Mouse (Mus musculus) intestine, postnatal 0 days (tissue): ENCODE measurements around the gene Exoc3l. TPM values are rescaled to one million over a fixed set of nuclear protein-coding genes. Genes with fewer than 3 reads are reported as not detected.

Source experiments
- ATAC-seq: fragments of 200-750 bp; cut with Nextera tagmentation; 2 replicates; pipeline ENCODE4 v1.8.0; 2017; ENCODE audit warnings: mild to moderate bottlenecking, moderate TSS enrichment, moderate library complexity
- H3K27ac ChIP-seq: fragments of 300-500 bp; sonication (generic); 2 replicates; pipeline ENCODE4 v1.5.1; 2014; ENCODE audit warnings: mild to moderate bottlenecking, low read depth, low read length, moderate library complexity
- H3K27me3 ChIP-seq: fragments of 300-500 bp; sonication (generic); replicated peaks from 2 replicates; pipeline ENCODE4 v1.6.1; 2014; ENCODE audit warnings: low read length, mixed read lengths; ENCODE audit not compliant: control insufficient read depth, insufficient read depth
- H3K36me3 ChIP-seq: fragments of 300-500 bp; sonication (generic); 2 replicates; pipeline ENCODE4 v1.6.1; 2014; ENCODE audit warnings: mild to moderate bottlenecking, moderate library complexity; ENCODE audit not compliant: control insufficient read depth, insufficient read depth
- H3K4me1 ChIP-seq: fragments of 300-500 bp; sonication (generic); replicated peaks from 2 replicates; pipeline ENCODE4 v1.6.1; 2014; ENCODE audit warnings: antibody characterized with exemption, low read length, mixed read lengths; ENCODE audit not compliant: control insufficient read depth, insufficient read depth
- H3K4me2 ChIP-seq: fragments of 300-500 bp; sonication (generic); replicated peaks from 2 replicates; pipeline ENCODE4 v1.6.1; 2014; ENCODE audit warnings: low read depth, mild to moderate bottlenecking, moderate library complexity
- H3K4me3 ChIP-seq: fragments of 300-500 bp; sonication (generic); 2 replicates; pipeline ENCODE4 v1.5.1; 2014; ENCODE audit warnings: low read depth, low read length
- H3K9ac ChIP-seq: fragments of 300-500 bp; sonication (generic); 2 replicates; pipeline ENCODE4 v1.6.1; 2014; ENCODE audit warnings: mild to moderate bottlenecking, low read depth, low read length
- H3K9me3 ChIP-seq: fragments of 300-500 bp; sonication (generic); 2 replicates; pipeline ENCODE4 v1.6.1; 2016; ENCODE audit warnings: mixed run types; ENCODE audit not compliant: control insufficient read depth
- CTCF ChIP-seq: sonication (generic); IDR thresholded peaks from 2 replicates; pipeline ENCODE4 v1.5.1; 2016; ENCODE audit warnings: low read depth, mild to moderate bottlenecking, control low read depth, antibody characterized with exemption, moderate library complexity
- WGBS: fragments of 180-500 bp; shearing (Covaris S2); extraction: QIAGEN DNeasy Blood & Tissue Kit; methylation state at CpG from one replicate; pipeline ENCODE4 v1.1.7; 2014; 5-methylcytosine and 5-hydroxymethylcytosine counted together
- polyA plus RNA-seq: library from polyadenylated mRNA; unstranded; fragments of >200 nt; fragmentation: Nextera tagmentation; extraction: Ambion mirVana; gene quantifications from 2 replicates; pipeline ENCODE4 v1.2.1, GENCODE M21; 2015

Exoc3l gene
- polyA plus RNA-seq, 1 experiment from 2014 or later = 2.5 TPM

DNA sequence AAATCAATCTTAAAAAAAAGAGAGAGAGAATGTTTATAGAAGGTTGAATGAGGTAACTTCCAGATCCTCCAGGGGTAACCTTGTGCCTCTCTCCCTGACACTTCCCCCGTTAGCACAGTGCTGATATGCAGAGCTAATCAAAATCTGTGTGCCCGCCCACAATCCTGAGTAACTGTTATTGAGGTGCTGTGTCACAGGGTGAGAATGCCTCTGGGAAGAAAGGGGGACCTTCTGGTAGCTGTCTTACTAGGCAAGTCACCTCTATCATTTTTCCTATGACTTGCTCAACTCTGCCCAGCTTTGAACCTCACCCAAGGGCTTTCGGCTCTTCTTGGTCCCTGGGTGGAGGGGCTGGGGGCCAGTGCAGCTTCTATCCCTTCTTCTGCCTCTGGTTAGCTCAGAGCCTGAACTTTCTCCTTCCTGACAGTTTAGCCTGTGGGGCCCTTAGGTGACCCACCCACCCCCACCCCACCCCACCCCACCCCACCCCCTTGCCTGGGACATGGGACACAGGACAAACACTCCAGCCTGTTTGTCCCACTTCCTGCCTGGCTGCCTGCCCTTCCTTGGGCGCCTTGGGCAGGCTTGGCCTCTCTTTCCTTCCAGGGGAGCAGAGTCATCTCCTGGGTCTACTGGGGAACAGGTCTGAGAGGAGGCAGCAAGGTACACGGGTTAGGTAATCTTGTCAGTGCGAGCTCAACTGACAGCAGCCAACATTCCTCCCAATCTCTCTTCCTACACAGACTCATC lies 44.2 kb upstream of the Exoc3l start:
- Histone ChIP-seq H3K4me1 (peaks cover 10% of the 10 kb centered on the region), H3K36me3 (peaks cover 34% of the 10 kb centered on the region), H3K27ac (0 out of 2 replicates have a peak overlapping the region, but pooled peaks have one; percentile 28), H3K9me3 (no peaks in the 10 kb centered on the region), H3K27me3 (no peaks in the 10 kb centered on the region), H3K4me3 (no peak overlapping the region), H3K4me2 (peak overlapping the region; percentile 6; the same call in 1 of the 2 replicates), H3K9ac (no peak overlapping the region)
- peak; percentile 54 for ATAC-seq
- WGBS = 35% methylated on average over 6 of the region's 6 CpGs
- TF ChIP-seq CTCF = no peak

DNA sequence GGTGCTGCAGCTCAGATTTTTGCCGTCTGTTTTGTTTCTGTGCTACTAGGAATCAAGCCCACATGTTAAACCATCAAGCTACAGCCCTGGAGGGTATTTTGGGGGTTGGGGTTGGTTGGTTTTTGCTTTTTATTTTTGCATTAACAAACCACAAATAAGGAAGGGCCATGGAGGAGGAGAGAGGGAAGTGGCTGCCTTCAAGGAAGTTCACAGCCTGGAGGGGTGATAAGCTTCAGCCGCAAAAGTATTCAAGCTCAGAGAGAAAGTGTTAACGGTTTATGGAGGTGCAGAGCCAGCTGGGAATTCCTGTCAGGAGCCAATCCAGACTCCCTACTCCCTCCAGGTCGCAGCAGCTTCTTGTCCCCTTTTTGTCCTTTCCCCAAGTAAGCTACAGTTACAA lies 43.1 kb upstream of the Exoc3l start:
- Histone ChIP-seq H3K9ac (no peak overlapping the region), H3K27ac (no peak overlapping the region), H3K4me3 (no peak overlapping the region), H3K4me2 (peak overlapping the region; percentile 10; the same call in 1 of the 2 replicates), H3K27me3 (no peaks in the 10 kb centered on the region), H3K4me1 (peaks cover 5% of the 10 kb centered on the region), H3K36me3 (peaks cover 43% of the 10 kb centered on the region), H3K9me3 (no peaks in the 10 kb centered on the region)
- WGBS = 35% methylated on average over 4 of the region's 4 CpGs
- ATAC-seq = no peak
- TF ChIP-seq CTCF = no peak

DNA sequence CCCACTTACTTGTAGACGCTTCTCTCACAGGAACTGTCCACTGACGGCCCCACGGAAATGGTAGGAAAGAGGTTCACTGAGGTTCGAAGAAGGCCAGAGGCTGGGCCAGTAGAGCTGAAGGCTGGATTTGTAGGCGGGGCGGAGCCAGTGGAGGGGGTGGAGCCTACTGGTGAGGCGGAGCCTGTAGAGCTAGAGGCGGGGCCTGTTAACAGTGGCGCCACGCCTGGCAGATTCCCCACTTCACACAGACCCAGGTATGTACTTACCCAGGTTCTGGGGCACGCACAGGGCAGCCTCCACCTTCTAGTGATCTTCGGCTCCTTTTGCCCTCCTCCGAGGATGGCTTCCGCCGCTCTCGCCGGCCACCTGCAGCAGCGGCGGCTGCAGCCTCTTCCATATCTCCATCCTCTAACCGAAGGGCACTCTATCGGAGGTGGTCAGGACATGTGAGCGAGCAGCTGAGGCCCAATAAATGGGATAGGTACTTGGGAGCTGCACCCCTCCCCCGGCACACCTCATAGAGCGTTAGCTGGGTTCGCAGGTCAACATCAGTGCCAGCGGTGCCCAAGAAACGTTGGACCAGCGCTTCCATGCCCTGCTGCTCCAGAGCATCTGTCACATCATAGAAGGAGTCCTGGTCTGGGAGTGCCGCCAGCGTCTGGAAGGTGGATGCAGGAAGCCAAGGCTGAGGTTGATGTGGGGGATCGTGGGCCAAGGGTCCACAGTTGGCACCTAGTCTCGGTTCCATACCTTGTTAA lies 40.7 kb upstream of the Exoc3l start:
- TF ChIP-seq CTCF = no peak
- H3K27ac ChIP-seq = no peak overlapping the region
- no peak overlapping the region for H3K4me3 ChIP-seq
- 74% methylated on average over 32 of the region's 32 CpGs for WGBS
- H3K36me3 ChIP-seq = peaks cover 59% of the 10 kb centered on the region
- peaks cover 7% of the 10 kb centered on the region for H3K4me1 ChIP-seq
- no peak overlapping the region for H3K4me2 ChIP-seq
- no peaks in the 10 kb centered on the region for H3K27me3 ChIP-seq
- H3K9me3 ChIP-seq = no peaks in the 10 kb centered on the region
- no peak for ATAC-seq
- H3K9ac ChIP-seq = no peak overlapping the region

DNA sequence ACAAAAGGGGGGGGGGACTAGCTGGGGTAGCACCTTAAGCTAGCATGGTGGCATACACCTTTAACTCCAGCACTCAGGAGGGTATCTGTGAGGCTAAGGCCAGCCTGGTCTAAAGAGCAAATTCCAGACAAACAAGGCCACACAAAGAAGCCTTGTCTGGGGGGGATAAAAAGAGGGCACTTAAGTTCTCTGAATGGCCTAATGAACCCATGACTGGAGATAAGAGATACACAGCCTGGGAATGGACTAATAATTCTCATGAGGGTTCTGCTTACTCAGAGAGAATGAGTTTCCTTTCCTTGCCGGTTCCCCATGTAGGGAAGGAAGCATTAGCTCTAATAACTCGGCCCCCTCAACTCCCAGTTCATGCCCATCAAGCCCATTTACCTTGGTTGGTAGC lies 36.6 kb upstream of the Exoc3l start:
- TF ChIP-seq CTCF = no peak
- Histone ChIP-seq H3K9me3 (no peaks in the 10 kb centered on the region), H3K27ac (peak overlapping the region; percentile 76), H3K36me3 (peaks cover 87% of the 10 kb centered on the region), H3K4me3 (no peak overlapping the region), H3K4me1 (peaks cover 3% of the 10 kb centered on the region; the same call in 1 of the 2 replicates), H3K27me3 (no peaks in the 10 kb centered on the region), H3K4me2 (no peak overlapping the region), H3K9ac (no peak overlapping the region)
- 39% methylated on average over 2 of the region's 2 CpGs for WGBS
- peak; percentile 73 for ATAC-seq

DNA sequence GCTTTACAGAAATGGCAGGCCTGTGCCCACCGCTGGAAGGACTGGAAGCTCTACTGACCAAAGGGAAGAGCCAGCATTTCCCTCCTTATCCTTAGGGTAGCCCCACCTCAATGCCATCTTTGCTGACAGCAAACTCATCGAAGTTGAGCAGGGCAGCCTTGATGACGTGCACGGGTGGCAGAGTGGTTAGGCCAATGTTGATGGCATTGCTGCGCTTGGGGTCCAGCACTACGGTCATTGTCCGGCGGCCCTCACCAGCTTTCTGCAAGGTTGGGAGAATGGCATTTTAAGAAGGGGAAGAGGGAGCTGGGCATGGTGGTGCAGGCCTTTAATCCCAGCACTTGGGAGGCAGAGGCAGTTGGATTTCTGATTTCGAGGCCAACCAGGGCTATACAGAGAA lies 36.0 kb upstream of the Exoc3l start:
- peaks cover 82% of the 10 kb centered on the region for H3K36me3 ChIP-seq
- TF ChIP-seq CTCF = no peak
- no peak overlapping the region for H3K4me2 ChIP-seq
- peak overlapping the region; percentile 62; the same call in 1 of the 2 replicates for H3K27ac ChIP-seq
- H3K9me3 ChIP-seq = no peaks in the 10 kb centered on the region
- H3K27me3 ChIP-seq = no peaks in the 10 kb centered on the region
- H3K9ac ChIP-seq = no peak overlapping the region
- WGBS = 94% methylated on average over 9 of the region's 9 CpGs
- no peak overlapping the region for H3K4me3 ChIP-seq
- ATAC-seq = no peak
- H3K4me1 ChIP-seq = peaks cover 3% of the 10 kb centered on the region; the same call in 1 of the 2 replicates

DNA sequence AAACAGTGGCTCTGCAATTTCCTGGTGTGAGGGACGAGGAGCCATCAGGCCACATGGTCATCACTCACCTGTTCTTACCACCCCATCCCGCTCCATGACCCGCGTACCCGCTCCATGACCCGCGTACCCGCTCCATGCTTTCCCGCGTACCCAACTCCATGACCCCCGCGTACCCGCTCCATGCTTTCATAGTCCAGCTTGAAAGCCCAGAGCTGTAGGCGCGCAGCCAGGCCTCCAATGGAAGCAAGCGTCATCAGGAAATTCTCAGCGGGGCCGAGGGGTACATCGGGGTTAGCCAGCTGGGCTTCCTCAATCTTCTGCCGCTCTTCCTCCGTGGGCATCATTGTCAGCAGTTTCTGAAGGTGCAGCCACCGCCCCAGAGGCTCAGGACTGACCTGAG lies 35.6 kb upstream of the Exoc3l start:
- ATAC-seq = no peak
- H3K27me3 ChIP-seq = no peaks in the 10 kb centered on the region
- no peak overlapping the region for H3K4me3 ChIP-seq
- WGBS = 91% methylated on average over 22 of the region's 22 CpGs
- no peak overlapping the region for H3K4me2 ChIP-seq
- H3K4me1 ChIP-seq = peaks cover 3% of the 10 kb centered on the region; the same call in 1 of the 2 replicates
- H3K9me3 ChIP-seq = no peaks in the 10 kb centered on the region
- H3K36me3 ChIP-seq = peaks cover 77% of the 10 kb centered on the region
- TF ChIP-seq CTCF = no peak
- H3K9ac ChIP-seq = no peak overlapping the region
- peak overlapping the region; percentile 62; the same call in 1 of the 2 replicates for H3K27ac ChIP-seq
